Mouse (Mus musculus) ovary, postnatal 36 days (tissue): ENCODE data around the gene Prr19.
"Not testable (repeated sequence)": the region's sequence is repeated elsewhere in the genome, so short reads cannot be mapped to it uniquely, and the experiment has no call there.

Experiments
- DNase-seq: peaks from one replicate; pipeline ENCODE4 v3.0.0; 2022; ENCODE audit warnings: low spot score, mixed read lengths

Prr19 gene

DNA sequence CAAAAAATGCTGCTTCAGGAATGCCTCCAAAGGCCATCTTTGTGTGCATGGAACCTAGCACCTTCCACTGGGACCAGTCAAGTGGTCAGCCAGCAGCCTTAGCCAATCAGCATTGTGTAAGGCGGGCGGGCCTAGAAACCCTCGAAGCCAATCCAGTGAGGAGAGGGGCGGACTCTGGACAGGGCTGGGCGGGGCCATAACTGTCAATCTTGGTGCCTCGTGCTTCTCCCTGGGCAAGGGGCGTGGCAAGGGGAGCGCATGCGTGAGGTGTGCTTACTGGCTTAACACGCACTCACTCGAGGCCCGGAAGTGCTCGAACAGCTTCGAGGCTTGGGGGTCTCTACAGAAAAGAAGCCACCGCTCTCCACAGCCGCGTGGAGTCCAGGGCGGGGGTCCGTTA is at the start of gene Prr19:
TSS of gene Prr19 (plus strand) at position 349 of the 400 bp plus-strand sequence.
- no peak for DNase-seq

- DNase-seq, result no peak
These were observed 49.4 kb upstream of the Prr19 start for GRCm38 (mm10) chr7:25251822-25252221.

- DNase-seq, result no peak
These were observed 39.3 kb upstream of the Prr19 start for GRCm38 (mm10) chr7:25261896-25262295.

- DNase-seq, result no peak
These were observed 37.0 kb upstream of the Prr19 start for GRCm38 (mm10) chr7:25263968-25264870.

GRCm38 (mm10) chr7:25265743-25266142 is 35.5 kb upstream of the Prr19 start:
- not testable (repeated sequence) for DNase-seq

DNA sequence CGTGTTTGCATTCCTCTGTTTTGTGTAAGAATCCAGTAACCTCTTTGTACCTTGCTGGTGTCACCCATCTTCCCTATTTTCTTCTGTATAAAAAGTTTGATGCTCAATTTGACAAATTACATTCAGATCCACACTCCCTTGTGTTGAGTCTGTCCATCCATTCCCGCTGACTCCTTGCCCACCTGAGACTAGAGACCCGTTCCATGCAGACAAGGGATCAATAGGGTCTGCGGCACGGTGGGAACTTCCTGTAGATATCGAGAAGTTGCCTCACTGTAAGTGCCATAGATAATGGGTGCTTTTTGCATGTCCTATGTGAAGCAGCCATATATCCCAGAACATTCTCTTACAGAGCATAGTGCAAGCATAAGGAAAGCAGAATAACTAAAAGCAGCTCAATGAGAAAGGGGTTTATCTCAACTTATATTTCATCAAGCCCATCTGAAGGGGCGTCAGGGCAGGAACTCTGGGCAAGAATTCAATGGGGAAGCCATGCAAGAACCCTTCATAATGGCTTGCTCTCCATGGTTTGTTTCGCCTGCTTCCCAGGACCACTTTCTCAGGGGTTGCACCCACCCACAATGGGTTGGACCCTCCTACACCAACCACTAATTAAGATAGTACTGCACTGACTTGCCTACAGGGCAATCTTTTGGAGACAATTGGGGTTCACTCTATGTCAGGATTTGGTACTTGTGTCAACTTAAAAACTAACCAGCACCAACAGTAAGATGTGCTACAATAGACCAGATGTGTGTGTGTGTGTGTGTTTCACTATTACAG is 34.8 kb upstream of the Prr19 start:
- no peak for DNase-seq

DNA sequence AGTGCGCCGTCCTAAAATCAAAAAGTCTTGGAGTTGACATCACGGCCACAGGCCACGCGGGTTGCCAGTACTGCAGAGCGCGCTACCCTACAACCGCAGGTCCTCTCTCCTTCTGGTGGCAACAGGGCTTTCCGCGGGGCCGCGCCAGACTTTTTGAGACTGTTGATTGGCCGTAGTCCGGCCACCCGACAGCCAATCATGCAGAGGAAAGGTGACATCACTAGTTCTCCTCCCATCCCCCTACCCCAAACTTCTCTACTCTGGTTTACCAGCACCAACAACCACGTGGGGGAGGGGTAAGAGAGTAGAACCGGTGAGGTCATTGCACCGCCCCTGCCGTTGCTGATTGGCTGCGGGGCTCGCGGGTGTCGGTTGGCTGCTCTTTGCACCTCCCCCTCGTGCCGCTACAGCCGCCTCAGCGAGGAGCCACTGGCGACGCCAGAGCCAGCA is 33.9 kb upstream of the Prr19 start, which contains the start of gene Cic:
TSS of gene Cic (plus strand) at position 404 of the 450 bp plus-strand sequence.
- peak; percentile 95 for DNase-seq

GRCm38 (mm10) chr7:25267751-25268463 is 33.3 kb upstream of the Prr19 start:
- peak; percentile 98 for DNase-seq

DNA sequence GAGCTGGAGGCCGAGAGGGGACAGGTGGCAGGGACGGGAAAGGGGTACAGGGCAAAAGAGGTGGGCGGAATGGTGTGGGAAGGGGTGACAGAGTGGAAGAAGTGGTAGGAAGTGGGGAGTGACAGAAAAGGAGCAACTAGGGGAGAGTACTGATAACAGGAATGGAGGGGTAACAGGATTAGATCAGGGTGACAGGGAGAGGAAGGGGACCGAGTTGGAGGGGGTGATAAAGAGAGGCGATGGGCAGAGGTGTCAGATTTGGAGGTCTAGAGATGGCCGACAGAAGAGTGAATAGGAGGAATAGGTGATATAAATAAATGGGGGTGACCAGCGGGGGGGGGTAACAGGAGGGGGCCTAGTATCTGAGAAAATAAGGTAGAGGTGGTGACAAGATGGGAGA is 32.6 kb upstream of the Prr19 start:
- DNase-seq, result no peak

GRCm38 (mm10) chr7:25269029-25269428 is 32.2 kb upstream of the Prr19 start:
- DNase-seq, result peak; percentile 13

- peak; percentile 5 for DNase-seq
These were observed 31.5 kb upstream of the Prr19 start for GRCm38 (mm10) chr7:25269545-25270271.

DNA sequence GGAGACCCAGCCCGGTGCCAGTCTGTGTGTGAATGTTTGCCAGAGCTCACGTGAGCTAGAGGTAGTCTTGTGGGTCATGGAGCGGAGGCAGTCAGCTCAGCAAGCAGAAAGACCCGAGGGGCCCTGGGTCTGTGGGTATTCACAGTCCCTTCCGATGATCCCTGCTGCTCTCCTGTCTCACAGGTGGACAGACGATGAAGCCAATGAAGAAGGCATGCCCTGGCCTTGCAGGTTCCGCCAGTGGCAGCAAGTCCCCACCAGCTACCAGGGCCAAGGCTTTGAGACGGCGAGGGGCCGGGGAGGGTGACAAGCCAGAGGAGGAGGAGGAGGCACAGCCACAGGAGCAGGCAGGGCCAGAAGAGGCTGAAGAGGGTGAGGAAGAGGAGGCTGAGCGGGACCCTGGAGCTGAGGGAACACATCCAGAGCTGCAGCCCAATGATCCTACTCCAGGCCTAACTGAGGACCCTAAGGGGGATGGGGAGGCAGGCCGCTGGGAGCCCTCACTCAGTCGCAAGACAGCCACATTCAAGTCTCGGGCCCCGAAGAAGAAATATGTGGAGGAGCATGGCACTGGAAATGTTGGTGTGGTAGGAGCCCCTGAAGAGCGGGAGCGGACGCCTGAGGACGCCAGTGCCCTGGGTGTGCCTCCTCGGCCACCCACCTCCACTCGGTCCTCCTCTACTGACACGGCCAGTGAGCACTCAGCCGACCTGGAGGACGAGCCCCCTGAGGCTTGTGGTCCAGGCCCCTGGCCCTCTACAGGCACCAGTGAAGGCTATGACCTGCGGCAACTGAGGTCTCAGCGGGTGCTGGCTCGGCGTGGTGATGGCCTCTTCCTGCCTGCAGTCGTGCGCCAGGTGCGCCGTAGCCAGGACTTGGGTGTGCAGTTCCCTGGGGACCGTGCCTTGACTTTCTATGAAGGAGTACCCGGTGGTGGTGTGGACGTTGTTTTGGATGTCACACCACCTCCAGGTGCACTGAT is 30.3 kb upstream of the Prr19 start:
- peak; percentile 7 for DNase-seq

- peak; percentile 7 for DNase-seq
These were observed 29.4 kb upstream of the Prr19 start for GRCm38 (mm10) chr7:25271651-25272444.

- DNase-seq, result peak; percentile 4
These were observed 28.6 kb upstream of the Prr19 start for GRCm38 (mm10) chr7:25272445-25273258.

- peak; percentile 7 for DNase-seq
These were observed 27.7 kb upstream of the Prr19 start for GRCm38 (mm10) chr7:25273259-25274241.

DNA sequence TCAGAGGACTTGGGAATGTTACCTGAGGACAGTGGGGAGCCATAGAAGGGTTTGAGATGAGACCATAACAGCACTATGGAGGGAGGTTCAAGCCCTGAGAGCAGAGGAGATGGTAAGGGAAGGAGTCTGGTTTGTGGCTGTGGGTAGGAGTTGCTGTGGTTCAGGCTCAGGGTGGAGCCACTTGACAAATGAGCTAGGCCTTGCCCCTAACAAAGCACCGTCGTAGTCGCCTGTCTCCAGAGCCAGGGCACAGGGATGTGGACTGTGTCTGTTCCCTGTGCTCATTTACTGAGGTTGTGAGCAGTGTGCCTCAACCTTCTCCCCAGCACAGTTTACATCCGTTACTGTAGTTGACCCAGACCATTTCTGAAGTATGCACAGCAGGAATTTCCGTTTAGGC is 26.6 kb upstream of the Prr19 start:
- no peak for DNase-seq

GRCm38 (mm10) chr7:25274996-25275395 is 26.2 kb upstream of the Prr19 start:
- DNase-seq, result no peak
